Mouse (Mus musculus): ENCODE data around the gene Sema3a.

- TF ChIP-seq CTCF (IDR thresholded peaks at IDR 0.05; ENCODE audit: borderline replicate concordance, insufficient read depth, low read depth, low read length) (peak; percentile 88), POLR2A (IDR thresholded peaks at IDR 0.05; ENCODE audit: borderline replicate concordance, insufficient read depth, low read length) (no peak)
Measured at GRCm38 (mm10) chr5:13628606-13629311, 503.5 kb downstream of the Sema3a start.

Data from cerebellum, adult 2 months (tissue).